Mouse (Mus musculus) hindbrain, postnatal 0 days (tissue): ENCODE results near the gene Hoxd10. TPM values are rescaled to one million over a fixed set of nuclear protein-coding genes. Genes with fewer than 3 reads are reported as not detected.

Source experiments
- ATAC-seq: fragments of 200-750 bp; cut with Nextera tagmentation; 2 replicates; pipeline ENCODE4 v1.8.0; 2017; ENCODE audit warnings: mild to moderate bottlenecking, moderate TSS enrichment, moderate library complexity
- DNase-seq: peaks from one replicate; pipeline ENCODE4 v3.0.0-alpha.2; 2015; ENCODE audit warnings: low spot score
- H3K27ac ChIP-seq: fragments of 300-500 bp; sonication (generic); 2 replicates; pipeline ENCODE4 v1.5.1; 2014; ENCODE audit warnings: mild to moderate bottlenecking
- H3K27me3 ChIP-seq: fragments of 300-500 bp; sonication (generic); 2 replicates; pipeline ENCODE4 v1.6.1; 2014; ENCODE audit warnings: low read length, mixed read lengths; ENCODE audit not compliant: insufficient read depth
- H3K36me3 ChIP-seq: fragments of 300-500 bp; sonication (generic); 2 replicates; pipeline ENCODE4 v1.6.1; 2014; ENCODE audit warnings: low read length, mixed read lengths; ENCODE audit not compliant: insufficient read depth
- H3K4me1 ChIP-seq: fragments of 300-500 bp; sonication (generic); 2 replicates; pipeline ENCODE4 v1.6.1; 2014; ENCODE audit warnings: antibody characterized with exemption, low read length, mixed read lengths; ENCODE audit not compliant: insufficient read depth
- H3K4me2 ChIP-seq: fragments of 300-500 bp; sonication (generic); 2 replicates; pipeline ENCODE4 v1.6.1; 2014; ENCODE audit warnings: low read depth, mild to moderate bottlenecking, low read length, moderate library complexity, mixed read lengths
- H3K4me3 ChIP-seq: fragments of 300-500 bp; sonication (generic); 2 replicates; pipeline ENCODE4 v1.5.1; 2014; ENCODE audit warnings: low read length
- H3K9ac ChIP-seq: fragments of 300-500 bp; sonication (generic); replicated peaks from 2 replicates; pipeline ENCODE4 v1.6.1; 2014; ENCODE audit warnings: mild to moderate bottlenecking, low read length, moderate library complexity, mixed read lengths
- H3K9me3 ChIP-seq: fragments of 300-500 bp; sonication (generic); 2 replicates; pipeline ENCODE4 v1.6.1; 2016; ENCODE audit warnings: low read length, mixed read lengths
- CTCF ChIP-seq: IDR thresholded peaks from 2 replicates; pipeline ENCODE4 v1.5.1; 2016; ENCODE audit warnings: antibody characterized with exemption, control low read depth, low read depth
- WGBS: fragments of 180-500 bp; shearing (Covaris S2); extraction: QIAGEN DNeasy Blood & Tissue Kit; methylation state at CpG from one replicate; pipeline ENCODE4 v1.1.7; 2014; 5-methylcytosine and 5-hydroxymethylcytosine counted together
- polyA plus RNA-seq: library from polyadenylated mRNA; unstranded; fragments of >200 nt; fragmentation: Nextera tagmentation; extraction: Ambion mirVana; gene quantifications from 2 replicates; pipeline ENCODE4 v1.2.1, GENCODE M21; 2015
- total RNA-seq: library from RNA; depleted of rRNA; stranded (reverse); fragments of >200 nt; gene quantifications from 2 replicates; pipeline ENCODE4 v1.2.3, GENCODE M21; 2014

The Hoxd10 gene
- total and polyA plus RNA-seq, 2 experiments from 2014 or later = not detected

DNA sequence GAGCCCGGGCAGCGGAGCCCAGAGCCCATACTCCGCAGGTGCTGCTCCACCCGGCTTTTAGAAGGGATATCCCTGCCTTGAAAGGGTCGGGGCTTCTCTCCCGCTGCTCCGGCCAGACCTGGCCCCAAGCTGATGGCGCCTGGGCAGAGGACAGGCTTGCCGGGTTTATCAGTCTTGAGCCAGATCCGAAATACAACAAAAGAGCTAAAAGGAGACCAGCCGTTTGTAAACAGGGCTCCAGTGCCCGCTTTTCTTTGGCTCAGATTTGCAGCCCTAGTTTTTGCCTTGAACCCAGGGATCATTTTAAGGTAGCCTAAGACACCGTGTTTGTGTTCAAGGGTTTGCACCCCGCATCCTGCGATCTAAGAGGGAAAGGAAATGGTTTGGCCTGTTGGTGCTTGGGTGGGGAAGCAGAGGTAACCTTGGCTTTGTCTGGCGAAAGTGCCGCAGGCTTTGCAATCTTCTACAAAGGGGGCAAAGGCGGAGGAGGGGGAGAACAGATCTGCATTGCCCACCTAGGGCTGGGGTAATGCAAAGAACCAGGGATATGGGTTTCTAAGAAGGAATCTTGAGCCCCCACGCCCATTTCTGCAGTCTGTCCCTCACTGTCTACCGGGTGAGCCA is 1.2 kb downstream of the Hoxd10 start:
- Histone ChIP-seq H3K27me3 (peaks cover 91% of the 10 kb centered on the region), H3K4me2 (no peak overlapping the region), H3K4me1 (no peaks in the 10 kb centered on the region), H3K4me3 (no peak overlapping the region), H3K9me3 (0 out of 2 replicates have a peak, but pooled peaks cover 3% of the 10 kb centered on the region), H3K36me3 (no peaks in the 10 kb centered on the region), H3K27ac (no peak overlapping the region), H3K9ac (no peak overlapping the region)
- 1% methylated on average over 20 of the region's 20 CpGs for WGBS
- DNase-seq (no peak), ATAC-seq (no peak)
- no peak for TF ChIP-seq CTCF

DNA sequence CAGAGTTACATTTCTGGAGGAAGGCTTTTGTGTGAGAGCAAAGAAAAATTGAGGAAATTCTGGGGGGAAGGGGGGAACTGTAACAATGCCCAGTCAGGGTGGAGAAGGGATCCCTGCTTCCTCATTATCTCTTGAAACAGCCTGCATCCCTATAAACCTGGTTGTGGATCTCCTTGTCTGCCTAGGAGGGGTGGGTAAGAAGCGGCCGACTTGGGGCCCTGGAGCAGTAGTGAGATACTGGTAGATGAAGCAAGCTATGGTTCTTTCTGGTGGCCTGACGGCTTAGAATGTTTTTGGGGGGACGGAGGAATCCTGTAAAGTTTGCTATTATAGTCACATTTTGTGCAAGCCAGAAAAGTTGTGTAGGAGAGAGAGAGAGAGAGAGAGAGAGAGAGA is 1.7 kb downstream of the Hoxd10 start:
- H3K9ac ChIP-seq = no peak overlapping the region

DNA sequence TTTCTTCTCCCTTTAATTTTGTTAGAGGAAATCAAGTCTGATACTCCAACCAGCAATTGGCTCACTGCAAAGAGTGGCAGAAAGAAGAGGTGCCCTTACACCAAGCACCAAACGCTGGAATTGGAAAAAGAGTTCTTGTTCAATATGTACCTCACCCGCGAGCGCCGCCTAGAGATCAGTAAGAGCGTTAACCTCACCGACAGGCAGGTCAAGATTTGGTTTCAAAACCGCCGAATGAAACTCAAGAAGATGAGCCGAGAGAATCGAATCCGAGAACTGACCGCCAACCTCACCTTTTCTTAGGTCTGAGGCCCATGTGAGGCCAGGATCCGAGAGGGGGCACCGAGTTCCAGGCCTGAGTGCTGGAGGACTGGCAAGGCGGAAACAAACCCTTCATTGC is 2.3 kb downstream of the Hoxd10 start:
- no peak overlapping the region for H3K4me2 ChIP-seq
- 2% methylated on average over 16 of the region's 16 CpGs for whole genome bisulfite sequencing
- H3K27ac ChIP-seq = no peak overlapping the region
- H3K4me1 ChIP-seq = no peaks in the 10 kb centered on the region
- peaks cover 87% of the 10 kb centered on the region for H3K27me3 ChIP-seq
- H3K4me3 ChIP-seq = no peak overlapping the region
- H3K9ac ChIP-seq = no peak overlapping the region
- DNase-seq (no peak), ATAC-seq (no peak)
- H3K9me3 ChIP-seq = 0 out of 2 replicates have a peak, but pooled peaks cover 3% of the 10 kb centered on the region
- no peaks in the 10 kb centered on the region for H3K36me3 ChIP-seq
- peak; percentile 36 for TF ChIP-seq CTCF

More for the DNA sequence above, 1.7 kb downstream of the Hoxd10 start:
- Histone ChIP-seq H3K4me3 (no peak overlapping the region), H3K36me3 (no peaks in the 10 kb centered on the region), H3K9me3 (0 out of 2 replicates have a peak, but pooled peaks cover 3% of the 10 kb centered on the region), H3K4me2 (no peak overlapping the region), H3K4me1 (no peaks in the 10 kb centered on the region), H3K27ac (no peak overlapping the region), H3K27me3 (peaks cover 89% of the 10 kb centered on the region)
- DNase-seq (no peak), ATAC-seq (no peak)
- 3% methylated on average over 4 of the region's 4 CpGs for WGBS
- TF ChIP-seq CTCF = no peak

DNA sequence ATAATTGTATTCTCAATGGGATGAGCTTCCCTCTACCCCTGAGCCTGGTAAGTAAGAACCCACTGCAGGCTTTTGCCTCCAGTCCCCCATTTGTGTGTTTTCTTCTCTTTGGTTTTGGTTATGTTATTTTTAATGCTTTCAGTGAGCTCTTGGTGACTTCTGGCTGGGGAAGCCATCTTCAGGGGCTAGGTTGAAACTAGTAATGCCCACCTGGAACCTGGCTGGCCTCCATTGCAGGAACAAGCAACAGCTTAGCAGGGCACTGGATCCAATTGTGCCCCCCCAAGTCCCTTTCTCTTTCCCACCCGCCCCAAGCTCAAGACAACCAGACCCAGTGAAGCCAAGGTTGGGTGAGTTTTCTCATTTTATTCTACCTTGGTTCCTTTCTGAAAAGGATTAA is 3.7 kb downstream of the Hoxd10 start:
- no peak overlapping the region for H3K9ac ChIP-seq
- H3K4me1 ChIP-seq = no peaks in the 10 kb centered on the region
- 4% methylated on average over 1 of the region's 1 CpGs for WGBS
- H3K4me2 ChIP-seq = no peak overlapping the region
- peaks cover 90% of the 10 kb centered on the region for H3K27me3 ChIP-seq
- no peak for ATAC-seq
- no peaks in the 10 kb centered on the region for H3K36me3 ChIP-seq
- TF ChIP-seq CTCF = no peak
- no peak overlapping the region for H3K4me3 ChIP-seq
- H3K27ac ChIP-seq = no peak overlapping the region
- DNase-seq = no peak
- H3K9me3 ChIP-seq = 0 out of 2 replicates have a peak, but pooled peaks cover 3% of the 10 kb centered on the region

DNA sequence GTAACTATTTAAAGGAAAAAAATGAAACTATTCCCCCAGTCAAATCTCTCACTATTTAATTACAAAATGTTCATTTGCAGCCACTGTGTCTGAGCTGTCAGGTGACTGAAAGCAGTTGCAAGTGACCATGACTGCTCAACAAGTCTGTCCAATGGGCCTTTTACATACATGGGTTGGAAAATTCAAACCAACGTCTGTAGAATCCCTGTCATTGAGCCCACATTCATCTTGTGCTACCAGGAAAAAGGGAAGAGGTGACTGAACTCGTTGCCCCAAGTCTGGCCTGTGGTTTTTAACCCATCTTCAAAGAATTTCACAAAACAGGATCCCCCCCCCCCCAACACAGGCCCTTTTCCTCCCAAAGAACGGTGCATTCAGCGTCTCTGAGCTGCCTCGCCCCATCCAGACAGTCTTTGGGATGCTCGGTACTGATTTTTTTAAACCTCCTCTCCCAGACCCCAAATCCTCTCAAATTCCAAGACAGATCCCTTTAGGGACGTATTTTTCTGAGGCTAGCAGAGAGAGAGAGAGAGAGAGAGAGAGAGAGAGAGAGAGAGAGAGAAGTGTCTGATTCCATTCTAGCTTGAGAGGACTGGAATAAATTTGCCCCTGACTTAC is 4.2 kb downstream of the Hoxd10 start:
- TF ChIP-seq CTCF = no peak
- no peak for ATAC-seq
- Histone ChIP-seq H3K4me3 (no peak overlapping the region), H3K4me2 (no peak overlapping the region), H3K36me3 (no peaks in the 10 kb centered on the region), H3K9me3 (0 out of 2 replicates have a peak, but pooled peaks cover 3% of the 10 kb centered on the region), H3K27ac (no peak overlapping the region), H3K4me1 (no peaks in the 10 kb centered on the region), H3K27me3 (peaks cover 94% of the 10 kb centered on the region), H3K9ac (no peak overlapping the region)
- no peak for DNase-seq
- 2% methylated on average over 7 of the region's 7 CpGs for WGBS

DNA sequence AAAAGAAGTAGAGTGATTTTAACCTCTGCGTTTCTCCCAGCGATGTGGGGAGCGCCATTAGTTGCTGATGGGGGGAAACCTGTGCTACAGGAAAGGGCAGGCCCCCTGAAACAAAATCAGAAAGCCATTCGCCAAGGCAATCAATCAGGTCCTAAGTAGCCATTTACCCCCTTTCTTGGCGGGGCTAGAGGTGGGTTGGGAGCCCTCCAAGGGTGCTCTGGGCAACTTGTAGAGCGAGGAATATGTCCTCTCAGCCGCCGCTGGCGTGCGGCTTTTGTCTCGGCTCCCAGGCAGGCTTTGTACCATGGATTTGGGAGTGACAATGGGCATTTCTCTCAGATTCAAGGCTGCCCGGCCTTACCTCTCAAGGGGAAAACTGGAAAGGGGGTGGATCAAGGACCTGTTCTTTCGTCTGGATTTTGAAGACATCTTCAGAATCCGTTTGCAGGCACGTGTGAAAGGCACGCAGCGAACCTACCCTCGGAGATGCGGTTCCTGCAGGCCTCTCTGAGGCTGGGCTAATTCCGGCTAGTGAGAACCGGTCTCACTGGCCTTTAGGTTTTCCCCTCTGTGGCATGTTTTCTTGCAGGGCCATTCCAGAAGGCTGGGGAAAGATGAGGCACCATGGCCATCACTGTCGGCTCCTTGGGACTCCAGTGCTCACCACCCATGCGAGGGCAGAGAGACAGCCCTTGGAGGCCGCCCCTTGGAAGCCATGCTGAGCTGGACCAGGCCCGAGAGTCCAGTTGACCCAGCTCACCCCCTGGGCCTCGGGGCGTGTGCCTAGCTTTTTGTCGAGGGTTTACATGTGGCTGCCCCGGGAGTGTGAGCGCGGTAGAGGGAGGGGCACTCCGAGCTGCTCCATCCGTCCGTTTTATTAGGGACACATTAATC is 5.0 kb downstream of the Hoxd10 start:
- no peaks in the 10 kb centered on the region for H3K9me3 ChIP-seq
- ATAC-seq = no peak
- DNase-seq = no peak
- H3K4me2 ChIP-seq = no peak overlapping the region
- H3K9ac ChIP-seq = no peak overlapping the region
- no peak for TF ChIP-seq CTCF
- no peaks in the 10 kb centered on the region for H3K4me1 ChIP-seq
- H3K27ac ChIP-seq = no peak overlapping the region
- WGBS = 2% methylated on average over 34 of the region's 34 CpGs
- H3K36me3 ChIP-seq = no peaks in the 10 kb centered on the region
- H3K4me3 ChIP-seq = no peak overlapping the region
- H3K27me3 ChIP-seq = peaks cover 95% of the 10 kb centered on the region
